Mouse (Mus musculus) forebrain, embryonic 15.5 days (tissue): ENCODE measurements around the gene Yju2. TPM values are rescaled to one million over a fixed set of nuclear protein-coding genes. Genes with fewer than 3 reads are reported as not detected.

Experiments
- ATAC-seq: fragments of 200-750 bp; cut with Nextera tagmentation; replicated peaks from 2 replicates; pipeline ENCODE4 v1.8.0; 2017; ENCODE audit warnings: mild to moderate bottlenecking, moderate TSS enrichment, moderate library complexity
- H3K27ac ChIP-seq: fragments of 300-500 bp; sonication (generic); replicated peaks from 2 replicates; pipeline ENCODE4 v1.5.1; 2015; ENCODE audit warnings: mild to moderate bottlenecking, inconsistent platforms
- H3K27me3 ChIP-seq: fragments of 300-500 bp; sonication (generic); 2 replicates; pipeline ENCODE4 v1.6.1; 2015; ENCODE audit warnings: inconsistent platforms
- H3K36me3 ChIP-seq: fragments of 300-500 bp; sonication (generic); 2 replicates; pipeline ENCODE4 v1.6.1; 2015; ENCODE audit warnings: mild to moderate bottlenecking, inconsistent platforms
- H3K4me1 ChIP-seq: fragments of 300-500 bp; sonication (generic); 2 replicates; pipeline ENCODE4 v1.6.1; 2015; ENCODE audit warnings: inconsistent platforms
- H3K4me2 ChIP-seq: fragments of 300-500 bp; sonication (generic); replicated peaks from 2 replicates; pipeline ENCODE4 v1.6.1; 2015; ENCODE audit warnings: mild to moderate bottlenecking, inconsistent platforms
- H3K4me3 ChIP-seq: fragments of 300-500 bp; sonication (generic); 2 replicates; pipeline ENCODE4 v1.5.1; 2015; ENCODE audit warnings: mild to moderate bottlenecking, inconsistent platforms
- H3K9ac ChIP-seq: fragments of 300-500 bp; sonication (generic); replicated peaks from 2 replicates; pipeline ENCODE4 v1.6.1; 2015; ENCODE audit warnings: mild to moderate bottlenecking, inconsistent platforms
- H3K9me3 ChIP-seq: fragments of 300-500 bp; sonication (generic); 2 replicates; pipeline ENCODE4 v1.6.1; 2016; ENCODE audit warnings: inconsistent platforms
- WGBS: fragments of 180-500 bp; shearing (Covaris S2); methylation state at CpG from one replicate; pipeline ENCODE4 v1.1.7; 2015; ENCODE audit warnings: mixed read lengths; 5-methylcytosine and 5-hydroxymethylcytosine counted together
- polyA plus RNA-seq: library from polyadenylated mRNA; unstranded; fragments of >200 nt; fragmentation: Nextera tagmentation; extraction: Ambion mirVana; gene quantifications from 2 replicates; pipeline ENCODE4 v1.2.1, GENCODE M21; 2015

Gene Yju2
- polyA plus RNA-seq, 1 experiment from 2014 or later: 27.8 TPM

DNA sequence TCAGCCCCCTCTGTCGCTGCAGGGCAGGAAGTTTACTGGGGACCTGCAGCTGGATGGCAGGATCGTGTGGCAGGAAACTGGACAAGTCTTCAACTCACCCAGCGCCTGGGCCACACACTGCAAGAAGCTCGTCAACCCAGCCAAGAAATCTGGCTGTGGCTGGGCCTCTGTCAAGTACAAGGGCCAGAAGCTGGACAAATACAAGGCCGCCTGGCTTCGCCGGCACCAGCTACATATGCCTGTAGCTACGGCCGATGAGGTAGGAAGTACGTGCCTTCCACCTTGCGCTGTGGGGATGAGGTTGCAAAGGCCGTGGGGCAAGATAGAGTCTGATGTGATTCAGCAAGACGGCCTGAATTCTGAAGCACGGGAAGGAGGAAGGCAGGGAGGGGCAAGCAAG lies 51.4 kb downstream of the Yju2 start:
- Histone ChIP-seq H3K27me3 (no peaks in the 10 kb centered on the region), H3K9me3 (no peaks in the 10 kb centered on the region), H3K4me1 (peaks cover 32% of the 10 kb centered on the region), H3K4me3 (peak overlapping the region; percentile 94), H3K36me3 (peaks cover 29% of the 10 kb centered on the region), H3K4me2 (peak overlapping the region; percentile 85), H3K27ac (peak overlapping the region; percentile 98; the same call in 1 of the 2 replicates), H3K9ac (peak overlapping the region; percentile 93)
- WGBS: 71% methylated on average over 14 of the region's 14 CpGs
- no peak for ATAC-seq

DNA sequence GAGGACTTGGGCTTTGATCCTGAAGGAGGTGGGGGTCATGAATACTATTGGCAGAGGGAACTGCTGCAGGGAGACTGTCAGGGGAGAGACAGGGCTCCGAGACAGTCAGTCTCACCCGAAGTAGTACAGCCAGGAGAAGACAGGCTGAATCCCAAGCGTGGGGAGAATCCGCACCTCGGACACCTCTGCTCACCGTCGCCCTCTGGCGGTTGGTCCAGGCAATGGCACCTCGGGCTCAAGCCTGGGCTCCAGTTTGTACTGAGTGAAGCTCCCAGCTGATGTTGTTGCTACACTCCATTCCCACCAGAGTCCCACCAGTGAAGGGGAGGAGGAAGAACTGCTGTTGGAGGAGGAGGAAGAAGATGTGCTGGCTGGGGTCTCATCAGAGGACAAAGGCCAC lies 51.8 kb downstream of the Yju2 start:
- Histone ChIP-seq H3K36me3 (peaks cover 34% of the 10 kb centered on the region), H3K27ac (no peak overlapping the region), H3K4me1 (peaks cover 32% of the 10 kb centered on the region), H3K4me3 (peak overlapping the region; percentile 94), H3K9ac (no peak overlapping the region), H3K4me2 (peak overlapping the region; percentile 85), H3K27me3 (no peaks in the 10 kb centered on the region), H3K9me3 (no peaks in the 10 kb centered on the region)
- 5% methylated on average over 9 of the region's 9 CpGs for WGBS
- no peak for ATAC-seq

GRCm38 (mm10) chr17:56011441-56011840 lies 52.5 kb downstream of the Yju2 start:
- no peak overlapping the region for H3K4me3 ChIP-seq
- peaks cover 41% of the 10 kb centered on the region for H3K36me3 ChIP-seq
- H3K27ac ChIP-seq: no peak overlapping the region
- ATAC-seq: no peak
- H3K27me3 ChIP-seq: no peaks in the 10 kb centered on the region
- peaks cover 32% of the 10 kb centered on the region for H3K4me1 ChIP-seq
- no peak overlapping the region for H3K9ac ChIP-seq
- H3K9me3 ChIP-seq: no peaks in the 10 kb centered on the region
- H3K4me2 ChIP-seq: no peak overlapping the region
- 85% methylated on average over 7 of the region's 7 CpGs for WGBS

GRCm38 (mm10) chr17:56015293-56015692 lies 56.4 kb downstream of the Yju2 start:
- Histone ChIP-seq H3K4me2 (no peak overlapping the region), H3K36me3 (peaks cover 74% of the 10 kb centered on the region), H3K4me3 (no peak overlapping the region), H3K9ac (no peak overlapping the region), H3K9me3 (no peaks in the 10 kb centered on the region), H3K27ac (no peak overlapping the region), H3K27me3 (no peaks in the 10 kb centered on the region), H3K4me1 (peaks cover 17% of the 10 kb centered on the region)
- WGBS: 92% methylated on average over 9 of the region's 9 CpGs
- no peak for ATAC-seq

GRCm38 (mm10) chr17:56016382-56016781 lies 57.5 kb downstream of the Yju2 start:
- H3K9me3 ChIP-seq: no peaks in the 10 kb centered on the region
- H3K36me3 ChIP-seq: peaks cover 72% of the 10 kb centered on the region
- H3K9ac ChIP-seq: no peak overlapping the region
- H3K4me2 ChIP-seq: no peak overlapping the region
- no peaks in the 10 kb centered on the region for H3K27me3 ChIP-seq
- ATAC-seq: no peak
- peaks cover 7% of the 10 kb centered on the region for H3K4me1 ChIP-seq
- H3K27ac ChIP-seq: no peak overlapping the region
- H3K4me3 ChIP-seq: no peak overlapping the region
- 86% methylated on average over 8 of the region's 8 CpGs for WGBS

GRCm38 (mm10) chr17:56016793-56017785 lies 58.2 kb downstream of the Yju2 start:
- Histone ChIP-seq H3K4me3 (no peak overlapping the region), H3K36me3 (peaks cover 65% of the 10 kb centered on the region), H3K4me2 (no peak overlapping the region), H3K9ac (no peak overlapping the region), H3K9me3 (no peaks in the 10 kb centered on the region), H3K27ac (0 out of 2 replicates have a peak overlapping the region, but pooled peaks have one; percentile 16), H3K27me3 (no peaks in the 10 kb centered on the region), H3K4me1 (peaks cover 5% of the 10 kb centered on the region; the same call in 1 of the 2 replicates)
- ATAC-seq: no peak
- WGBS: 87% methylated on average over 15 of the region's 15 CpGs

DNA sequence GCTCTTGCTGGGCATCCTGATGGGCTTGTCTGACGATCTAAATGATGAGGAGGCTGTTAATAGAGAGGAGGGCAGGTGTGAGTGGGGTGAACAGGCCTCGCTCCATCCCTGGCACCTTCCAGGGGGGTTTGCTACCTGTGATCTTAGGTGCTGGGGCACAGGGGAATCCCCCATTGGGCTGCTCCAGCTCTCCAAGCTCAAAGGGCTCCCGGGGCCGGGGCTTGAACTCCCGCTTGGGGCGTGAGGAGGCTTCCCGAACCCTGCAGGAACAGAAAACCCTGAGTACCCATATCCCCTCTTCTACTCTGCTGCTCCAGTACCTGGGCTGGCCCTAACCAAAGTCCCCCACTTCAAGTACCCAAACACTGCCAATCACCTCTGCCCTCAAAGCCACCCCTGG lies 58.9 kb downstream of the Yju2 start:
- Histone ChIP-seq H3K4me2 (no peak overlapping the region), H3K27me3 (no peaks in the 10 kb centered on the region), H3K36me3 (peaks cover 60% of the 10 kb centered on the region), H3K4me3 (no peak overlapping the region), H3K4me1 (peaks cover 12% of the 10 kb centered on the region), H3K9ac (no peak overlapping the region), H3K9me3 (no peaks in the 10 kb centered on the region), H3K27ac (0 out of 2 replicates have a peak overlapping the region, but pooled peaks have one; percentile 21)
- WGBS: 88% methylated on average over 7 of the region's 7 CpGs
- ATAC-seq: no peak

Other genes with a start within 250 kb of the Yju2 start
- 9.0 and 9.8 TPM in 2 replicates for gene Pot1b, start 246.5 kb upstream of the Yju2 start, polyA plus RNA-seq
- gene Adgre4, start 209.1 kb upstream of the Yju2 start, polyA plus RNA-seq: 0.09 and 0.13 TPM in 2 replicates
- gene Zfp119a, start 80.2 kb upstream of the Yju2 start, polyA plus RNA-seq: 11.4 and 13.1 TPM in 2 replicates
- 16.5 and 16.7 TPM in 2 replicates for gene Zfp959, start 67.0 kb upstream of the Yju2 start, polyA plus RNA-seq
- 6.9 and 7.9 TPM in 2 replicates for gene Zfp119b, start 9.6 kb upstream of the Yju2 start, polyA plus RNA-seq
- 3.1 and 3.9 TPM in 2 replicates for gene Ebi3, start 6.5 kb upstream of the Yju2 start, polyA plus RNA-seq
- gene Shd, start 11.4 kb downstream of the Yju2 start, polyA plus RNA-seq: 118 and 121 TPM in 2 replicates
- 127 and 151 TPM in 2 replicates for gene Fsd1, start 27.4 kb downstream of the Yju2 start, polyA plus RNA-seq
- 4.9 and 5.5 TPM in 2 replicates for gene Stap2, start 46.5 kb downstream of the Yju2 start, polyA plus RNA-seq
- gene Mpnd, start 46.6 kb downstream of the Yju2 start, polyA plus RNA-seq: 190 and 191 TPM in 2 replicates
- gene Sh3gl1, start 77.5 kb downstream of the Yju2 start, polyA plus RNA-seq: 120 and 122 TPM in 2 replicates
- 10.8 and 14.3 TPM in 2 replicates for gene Chaf1a, start 81.3 kb downstream of the Yju2 start, polyA plus RNA-seq
- gene Ubxn6, start 115.9 kb downstream of the Yju2 start, polyA plus RNA-seq: 81.1 and 89.5 TPM in 2 replicates
- 144 and 167 TPM in 2 replicates for gene Hdgfl2, start 120.5 kb downstream of the Yju2 start, polyA plus RNA-seq
- gene Plin4, start 150.7 kb downstream of the Yju2 start, polyA plus RNA-seq: 0.11 TPM in 2 replicates
- gene Plin5, start 158.5 kb downstream of the Yju2 start, polyA plus RNA-seq: 0.69 and 0.74 TPM in 2 replicates
- gene Lrg1, start 162.9 kb downstream of the Yju2 start, polyA plus RNA-seq: 0.13 and 0.19 TPM in 2 replicates
- 13.6 and 14.2 TPM in 2 replicates for gene Sema6b, start 181.2 kb downstream of the Yju2 start, polyA plus RNA-seq
- gene Tnfaip8l1, start 203.4 kb downstream of the Yju2 start, polyA plus RNA-seq: 9.0 and 10.0 TPM in 2 replicates
- gene Mydgf, start 224.8 kb downstream of the Yju2 start, polyA plus RNA-seq: 59.7 and 63.2 TPM in 2 replicates